Mouse (Mus musculus) bone marrow macrophage, adult 2 months (primary cell): ENCODE results near the gene Xkr8.

Source experiments
- CTCF ChIP-seq: IDR thresholded peaks from 2 replicates; pipeline ENCODE4 v1.5.1; 2012; ENCODE audit warnings: low read depth, mild to moderate bottlenecking, low read length, moderate library complexity
- POLR2A ChIP-seq: IDR thresholded peaks from 2 replicates; pipeline ENCODE4 v1.6.1; 2012; ENCODE audit warnings: mild to moderate bottlenecking, low read depth, low read length, borderline replicate concordance

DNA sequence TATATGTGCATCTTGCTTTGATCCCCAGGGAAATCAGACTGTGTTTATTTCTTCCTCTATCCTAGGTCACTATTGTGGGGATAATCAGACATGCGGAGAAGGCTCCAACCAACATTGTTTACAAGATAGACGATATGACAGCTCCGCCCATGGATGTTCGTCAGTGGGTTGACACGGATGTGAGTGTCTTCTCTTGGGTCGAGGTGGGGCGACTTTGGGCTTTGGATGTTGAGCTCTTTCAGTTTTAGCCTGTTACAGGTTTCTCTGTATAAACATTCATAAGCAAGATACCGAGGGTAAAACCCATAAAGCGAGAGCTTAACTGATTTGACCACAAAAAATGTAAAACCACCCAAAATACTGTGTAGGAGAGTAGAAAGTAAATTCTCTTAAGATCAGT is 39.4 kb upstream of the Xkr8 start:
- TF ChIP-seq CTCF (no peak), POLR2A (no peak)
